23 mouse cellular contexts compared by ENCODE assay signal in genomic region chr10:33940702-33941101, GRCm38 (mm10). TPM values are rescaled to one million over a fixed set of nuclear protein-coding genes. Genes with fewer than 3 reads are reported as not detected.
DNase-seq lines count a peak whose midpoint lies in the region; ATAC-seq and TF ChIP-seq lines count a peak whose summit lies in the region.
"Had no signal": no experiment of that assay in that cellular context is flagged by ENCODE, and none has a peak within 500 bp of the region (broad histone marks: within the 10 kb centered on the region; RNA-seq: fewer than 3 reads in every experiment).

No protein-coding gene starts in this region.

- peak; percentile 11 to 34 for DNase-seq in kidney, adult 8-10 months
- DNase-seq in kidney, postnatal 10 days = no peak
- peak; percentile 37 for DNase-seq in urinary bladder, postnatal 14 days (ENCODE audit: low spot score)
- DNase-seq in urinary bladder, adult 2 months (ENCODE audit: low spot score) = no peak
- DNase-seq in urinary bladder, postnatal 36 days (ENCODE audit: low spot score in 2 of 2) = peak; percentile 10 to 13
- DNase-seq in left cerebral cortex, postnatal 25 days (ENCODE audit: low spot score in 2 of 2) = no peak
- DNase-seq: adrenal gland, postnatal 25 days; B cell, adult 2 months; cerebellum, adult 8-10 months; gastrocnemius, postnatal 10 days; left cerebral cortex, postnatal 4 days; right cerebral cortex, postnatal 14 days; thymus, postnatal 25 days had no signal

- ATAC-seq in intestine, postnatal 0 days = peak; percentile 82
- ATAC-seq in cerebellum, adult (ENCODE audit: insufficient number of reproducible peaks, low FRiP score, low TSS enrichment) = no peak
- ATAC-seq: activated CD4-positive, CD25-positive, alpha-beta regulatory T cell, adult 4 months; liver, embryonic 12.5 days had no signal

- H3K4me1 ChIP-seq in intestine, postnatal 0 days (replicated peaks; ENCODE audit: control insufficient read depth, insufficient read depth, low read length) = no peaks in the 10 kb centered on the region
- H3K4me1 ChIP-seq: embryonic facial prominence, embryonic 15.5 days; hindbrain, embryonic 15.5 days had no signal

- no peak overlapping the region for H3K9ac ChIP-seq in intestine, postnatal 0 days (ENCODE audit: low read depth, low read length)
- H3K9ac ChIP-seq: embryonic facial prominence, embryonic 15.5 days; hindbrain, embryonic 15.5 days; liver, embryonic 12.5 days; neural tube, embryonic 13.5 days had no signal

- H3K4me2 ChIP-seq in intestine, postnatal 0 days (replicated peaks; ENCODE audit: low read depth) = no peak overlapping the region
- H3K4me2 ChIP-seq: embryonic facial prominence, embryonic 15.5 days; hindbrain, embryonic 15.5 days; liver, embryonic 12.5 days; midbrain, embryonic 11.5 days; neural tube, embryonic 13.5 days had no signal

- no peaks in the 10 kb centered on the region for H3K27me3 ChIP-seq in intestine, postnatal 0 days (replicated peaks; ENCODE audit: control insufficient read depth, insufficient read depth, low read length)
- H3K27me3 ChIP-seq: embryonic facial prominence, embryonic 15.5 days; hindbrain, embryonic 15.5 days; liver, embryonic 12.5 days; neural tube, embryonic 13.5 days had no signal

- no peaks in the 10 kb centered on the region for H3K9me3 ChIP-seq in intestine, postnatal 0 days (ENCODE audit: control insufficient read depth)
- H3K9me3 ChIP-seq: embryonic facial prominence, embryonic 15.5 days; hindbrain, embryonic 15.5 days; liver, embryonic 12.5 days; neural tube, embryonic 13.5 days had no signal

- intact Hi-C loops in left cerebral cortex, postnatal 25 days (cut with DNase I) = no loop called here

- H3K36me3 ChIP-seq in intestine, postnatal 0 days (ENCODE audit: control insufficient read depth, insufficient read depth) = peaks cover 25% of the 10 kb centered on the region

- H3K4me3 ChIP-seq in intestine, postnatal 0 days (ENCODE audit: low read depth, low read length) = no peak overlapping the region
- H3K4me3 ChIP-seq: embryonic facial prominence, embryonic 15.5 days; hindbrain, embryonic 15.5 days; liver, embryonic 12.5 days; neural tube, embryonic 13.5 days had no signal

- no peak overlapping the region for H3K27ac ChIP-seq in intestine, postnatal 0 days (ENCODE audit: low read depth, low read length)
- H3K27ac ChIP-seq: embryonic facial prominence, embryonic 15.5 days; hindbrain, embryonic 15.5 days; liver, embryonic 12.5 days; macrophage; neural tube, embryonic 13.5 days had no signal

- no peak for TF ChIP-seq CTCF in intestine, postnatal 0 days (IDR thresholded peaks at IDR 0.05; ENCODE audit: low read depth)

RNA-seq across cellular contexts. Expression of gene Zup1, which starts 10.4 kb away (rescaled TPM):
- polyA plus RNA-seq in urinary bladder, adult 2 months (2012; rRNA removed) = 13.2 and 16.1 TPM in 2 replicates
- polyA plus RNA-seq in intestine, postnatal 0 days (2015; fragmentation: Nextera tagmentation; extraction: Ambion mirVana) = 10.6 and 11.4 TPM in 2 replicates
- 10 to 100 TPM; 14.9 to 18.5 TPM for total RNA-seq in left cerebral cortex, postnatal 25 days (2021)

RNA-seq across cellular contexts. Expression of gene Rsph4a, which starts 35.8 kb away (rescaled TPM):
- polyA plus RNA-seq in urinary bladder, adult 2 months (2012; rRNA removed) = 1.7 and 1.8 TPM in 2 replicates
- 0.66 and 0.67 TPM in 2 replicates for polyA plus RNA-seq in intestine, postnatal 0 days (2015; fragmentation: Nextera tagmentation; extraction: Ambion mirVana)
- 1 to 10 TPM; 3.1 to 3.6 TPM for total RNA-seq in left cerebral cortex, postnatal 25 days (2021)
- total RNA-seq: gastrocnemius, postnatal 10 days; heart, adult 8-10 months had no signal
- polyA plus RNA-seq: activated CD4-positive, CD25-positive, alpha-beta regulatory T cell, adult 4 months; liver, embryonic 12.5 days; macrophage had no signal

Comparison
In these comparisons a context has a peak if more than half of its experiments do, and no peak if none do; other contexts are left out.
1. DNase-seq: peak in kidney, adult 8-10 months (2 of 2), urinary bladder, postnatal 14 days (single experiment) and urinary bladder, postnatal 36 days (2 of 2); none in kidney, postnatal 10 days (single experiment), urinary bladder, adult 2 months (single experiment) and left cerebral cortex, postnatal 25 days (0 of 2).